Mouse (Mus musculus): ENCODE measurements around the gene Adamts3. TPM values are rescaled to one million over a fixed set of nuclear protein-coding genes. Genes with fewer than 3 reads are reported as not detected.

Adamts3 gene
- total and polyA plus RNA-seq, 3 experiments: 0.05 TPM; not detected in 2

DNA sequence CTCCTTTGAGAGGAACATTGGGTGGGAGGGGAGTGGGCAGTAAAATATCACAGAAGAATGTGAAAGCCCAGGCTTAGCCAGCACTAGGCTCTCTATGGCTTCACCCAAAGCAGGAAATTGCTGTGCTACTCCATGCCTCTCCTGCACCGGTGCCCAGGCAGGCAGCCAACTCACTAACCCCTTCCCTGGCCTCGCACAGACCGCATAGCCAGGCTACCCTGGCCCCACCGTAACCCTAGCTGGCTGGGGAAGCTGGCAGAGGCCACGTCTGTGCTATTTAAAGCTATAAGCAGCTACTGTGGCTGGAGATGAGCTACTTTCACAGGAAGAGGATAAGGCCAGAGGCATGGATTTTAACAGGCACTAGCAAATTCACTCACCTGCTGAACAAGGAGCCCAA is 38.8 kb downstream of the Adamts3 start:
- H3K9me3 ChIP-seq (replicated peaks): peaks cover 51% of the 10 kb centered on the region
- no peak for ATAC-seq (ENCODE audit: extremely low read depth, insufficient number of reproducible peaks, low FRiP score, poor library complexity, severe bottlenecking)
- H3K36me3 ChIP-seq (replicated peaks): no peaks in the 10 kb centered on the region
- DNase-seq (ENCODE audit: low spot score): no peak
- H3K4me1 ChIP-seq (ENCODE audit: insufficient read depth, low read depth, low read length): no peaks in the 10 kb centered on the region
- H3K27me3 ChIP-seq (ENCODE audit: insufficient read depth, low read length): no peaks in the 10 kb centered on the region
- no peak for TF ChIP-seq GATA1 (IDR thresholded peaks at IDR 0.05; ENCODE audit: borderline replicate concordance, low read length)
- TF ChIP-seq GATA2 (IDR thresholded peaks at IDR 0.05; ENCODE audit: borderline replicate concordance, low read depth, low read length): no peak
- TF ChIP-seq CTCF (IDR thresholded peaks at IDR 0.05; ENCODE audit: low read depth, low read length): no peak
- TF ChIP-seq TAL1 (conservative IDR thresholded peaks at IDR 0.05; ENCODE audit: low read depth, low read length): no peak
- no peak for TF ChIP-seq POLR2AphosphoS5 (IDR thresholded peaks at IDR 0.05; ENCODE audit: insufficient replicate concordance, low read depth, low read length)
- no peak overlapping the region for H3K4me3 ChIP-seq (ENCODE audit: low read depth, low read length)

DNA sequence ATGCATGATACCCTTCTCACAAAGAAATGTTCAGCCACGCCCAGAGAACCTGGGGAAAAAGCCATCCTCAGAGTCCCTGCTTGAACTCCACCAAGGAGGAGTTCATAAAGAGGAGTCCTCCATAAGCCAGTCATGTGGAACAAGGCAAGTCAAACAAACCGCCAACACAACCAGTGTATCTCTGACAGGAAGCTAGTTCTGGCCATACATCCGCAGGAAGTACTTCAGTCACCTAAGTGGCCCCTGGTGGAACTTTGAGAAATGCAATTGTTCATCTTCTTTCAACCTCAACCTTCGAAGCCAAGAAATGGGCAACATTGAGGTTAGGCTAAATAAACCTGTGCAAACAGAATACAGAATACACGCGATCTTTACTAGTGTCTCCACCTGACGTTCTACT is 39.7 kb downstream of the Adamts3 start:
- H3K4me1 ChIP-seq (ENCODE audit: insufficient read depth, low read depth, low read length): no peaks in the 10 kb centered on the region
- no peaks in the 10 kb centered on the region for H3K36me3 ChIP-seq (replicated peaks)
- H3K4me3 ChIP-seq (ENCODE audit: low read depth, low read length): no peak overlapping the region
- no peak for TF ChIP-seq GATA1 (IDR thresholded peaks at IDR 0.05; ENCODE audit: borderline replicate concordance, low read length)
- no peak for TF ChIP-seq GATA2 (IDR thresholded peaks at IDR 0.05; ENCODE audit: borderline replicate concordance, low read depth, low read length)
- TF ChIP-seq POLR2AphosphoS5 (IDR thresholded peaks at IDR 0.05; ENCODE audit: insufficient replicate concordance, low read depth, low read length): no peak
- DNase-seq (ENCODE audit: low spot score) (no peak), ATAC-seq (ENCODE audit: extremely low read depth, insufficient number of reproducible peaks, low FRiP score, poor library complexity, severe bottlenecking) (no peak)
- H3K27me3 ChIP-seq (ENCODE audit: insufficient read depth, low read length): no peaks in the 10 kb centered on the region
- H3K9me3 ChIP-seq (replicated peaks): peaks cover 47% of the 10 kb centered on the region

DNA sequence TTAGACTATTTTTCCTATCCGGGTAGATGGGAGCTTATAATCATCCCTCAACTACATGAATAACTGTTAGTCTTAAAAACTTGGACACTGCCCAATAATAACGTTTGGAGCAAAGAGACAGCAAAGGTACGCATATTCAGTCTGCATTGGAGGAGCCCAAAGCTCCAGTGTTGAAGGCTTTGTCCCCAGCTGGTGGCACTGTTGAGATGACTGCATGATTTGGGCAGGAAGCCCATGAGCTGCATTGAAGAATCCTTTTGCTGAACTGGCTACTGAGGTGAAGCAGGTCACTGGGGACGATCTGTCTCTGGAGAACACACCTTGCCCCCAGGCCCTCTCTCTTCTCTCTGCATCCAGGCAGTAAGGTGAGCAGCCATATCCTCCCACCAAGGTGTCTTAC is 43.5 kb downstream of the Adamts3 start:
- Histone ChIP-seq H3K36me3 (replicated peaks) (no peaks in the 10 kb centered on the region), H3K9me3 (replicated peaks) (peaks cover 32% of the 10 kb centered on the region), H3K4me1 (ENCODE audit: insufficient read depth, low read depth, low read length) (no peaks in the 10 kb centered on the region), H3K27me3 (ENCODE audit: insufficient read depth, low read length) (no peaks in the 10 kb centered on the region), H3K4me3 (ENCODE audit: low read depth, low read length) (no peak overlapping the region)
- no peak for TF ChIP-seq CTCF (IDR thresholded peaks at IDR 0.05; ENCODE audit: low read depth, low read length)
- no peak for TF ChIP-seq POLR2AphosphoS5 (IDR thresholded peaks at IDR 0.05; ENCODE audit: insufficient replicate concordance, low read depth, low read length)
- no peak for TF ChIP-seq GATA1 (IDR thresholded peaks at IDR 0.05; ENCODE audit: borderline replicate concordance, low read length)
- TF ChIP-seq TAL1 (conservative IDR thresholded peaks at IDR 0.05; ENCODE audit: low read depth, low read length): no peak
- TF ChIP-seq GATA2 (IDR thresholded peaks at IDR 0.05; ENCODE audit: borderline replicate concordance, low read depth, low read length): no peak
- DNase-seq (ENCODE audit: low spot score) (no peak), ATAC-seq (ENCODE audit: extremely low read depth, insufficient number of reproducible peaks, low FRiP score, poor library complexity, severe bottlenecking) (no peak)

DNA sequence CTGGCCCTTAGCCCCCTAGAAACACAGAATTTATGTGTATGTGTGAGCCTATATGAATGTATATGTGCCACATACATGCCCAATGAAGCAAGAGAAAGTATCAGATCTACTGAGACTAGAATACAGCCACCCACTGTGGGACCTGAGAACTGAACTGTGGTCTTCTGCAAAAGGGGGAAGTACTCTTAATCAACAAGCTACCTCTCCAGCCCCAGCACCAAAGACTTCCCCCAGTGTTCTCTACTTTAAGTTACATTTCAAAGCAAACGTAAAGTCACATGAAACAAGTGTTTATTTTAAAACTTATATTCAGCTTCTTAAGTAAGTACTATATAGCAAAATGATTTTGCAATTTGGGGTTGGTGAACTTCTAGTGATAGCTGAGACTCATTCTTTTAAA is 62.0 kb downstream of the Adamts3 start:
- H3K9me3 ChIP-seq (replicated peaks): peaks cover 25% of the 10 kb centered on the region
- TF ChIP-seq GATA1 (IDR thresholded peaks at IDR 0.05; ENCODE audit: borderline replicate concordance, low read length) (no peak), CTCF (IDR thresholded peaks at IDR 0.05; ENCODE audit: low read depth, low read length) (no peak), GATA2 (IDR thresholded peaks at IDR 0.05; ENCODE audit: borderline replicate concordance, low read depth, low read length) (no peak), POLR2AphosphoS5 (IDR thresholded peaks at IDR 0.05; ENCODE audit: insufficient replicate concordance, low read depth, low read length) (no peak), TAL1 (conservative IDR thresholded peaks at IDR 0.05; ENCODE audit: low read depth, low read length) (no peak)
- no peak overlapping the region for H3K4me3 ChIP-seq (ENCODE audit: low read depth, low read length)
- no peak for DNase-seq (ENCODE audit: low spot score)
- H3K4me1 ChIP-seq (ENCODE audit: insufficient read depth, low read depth, low read length): no peaks in the 10 kb centered on the region
- no peaks in the 10 kb centered on the region for H3K27me3 ChIP-seq (ENCODE audit: insufficient read depth, low read length)
- ATAC-seq (ENCODE audit: extremely low read depth, insufficient number of reproducible peaks, low FRiP score, poor library complexity, severe bottlenecking): no peak
- no peaks in the 10 kb centered on the region for H3K36me3 ChIP-seq (replicated peaks)

DNA sequence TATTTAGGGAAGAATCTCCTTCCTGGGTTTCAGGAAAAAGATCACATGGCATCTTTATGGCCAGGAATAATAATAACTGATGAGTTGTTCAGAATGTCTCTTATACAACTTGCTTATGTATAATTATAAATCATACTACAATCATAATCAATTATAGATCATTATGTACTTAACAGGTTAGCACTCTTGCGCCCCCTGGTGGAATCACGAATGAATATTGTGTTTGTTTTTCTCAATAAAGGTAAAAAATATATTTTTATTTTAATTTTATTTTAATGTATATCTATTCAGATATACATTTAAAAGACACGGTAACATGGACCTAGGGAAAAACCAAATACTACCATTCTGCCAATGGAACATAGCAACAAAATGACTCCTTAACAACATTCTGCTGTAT is 63.6 kb downstream of the Adamts3 start:
- TF ChIP-seq CTCF (IDR thresholded peaks at IDR 0.05; ENCODE audit: low read depth, low read length) (no peak), POLR2AphosphoS5 (IDR thresholded peaks at IDR 0.05; ENCODE audit: insufficient replicate concordance, low read depth, low read length) (no peak), GATA1 (IDR thresholded peaks at IDR 0.05; ENCODE audit: borderline replicate concordance, low read length) (no peak), GATA2 (IDR thresholded peaks at IDR 0.05; ENCODE audit: borderline replicate concordance, low read depth, low read length) (no peak), TAL1 (conservative IDR thresholded peaks at IDR 0.05; ENCODE audit: low read depth, low read length) (no peak)
- Histone ChIP-seq H3K36me3 (replicated peaks) (no peaks in the 10 kb centered on the region), H3K4me3 (ENCODE audit: low read depth, low read length) (no peak overlapping the region), H3K9me3 (replicated peaks) (peaks cover 23% of the 10 kb centered on the region), H3K4me1 (ENCODE audit: insufficient read depth, low read depth, low read length) (no peaks in the 10 kb centered on the region), H3K27me3 (ENCODE audit: insufficient read depth, low read length) (no peaks in the 10 kb centered on the region)
- DNase-seq (ENCODE audit: low spot score) (no peak), ATAC-seq (ENCODE audit: extremely low read depth, insufficient number of reproducible peaks, low FRiP score, poor library complexity, severe bottlenecking) (no peak)

DNA sequence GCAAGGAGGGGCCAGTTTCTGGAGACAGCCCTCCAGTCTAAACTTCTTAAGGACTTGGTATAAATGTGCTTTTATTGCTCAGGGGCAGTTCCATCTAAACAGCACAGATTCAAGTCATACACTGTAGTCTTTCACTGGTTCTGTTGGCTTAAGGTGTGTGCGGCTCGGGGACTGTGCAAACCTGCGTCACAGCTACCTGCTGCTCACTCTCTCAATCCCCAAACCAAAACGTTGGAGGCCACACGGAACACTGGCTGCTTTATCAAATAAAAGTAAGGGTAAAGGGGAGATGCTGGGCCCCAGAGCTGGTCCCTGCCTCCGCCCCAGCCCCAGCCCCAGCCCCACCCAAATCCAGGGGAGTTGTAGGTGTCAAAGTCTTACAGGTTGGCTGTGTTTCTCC is 66.5 kb downstream of the Adamts3 start:
- DNase-seq (ENCODE audit: low spot score) (no peak), ATAC-seq (ENCODE audit: extremely low read depth, insufficient number of reproducible peaks, low FRiP score, poor library complexity, severe bottlenecking) (no peak)
- Histone ChIP-seq H3K4me3 (ENCODE audit: low read depth, low read length) (no peak overlapping the region), H3K9me3 (replicated peaks) (peaks cover 16% of the 10 kb centered on the region), H3K27me3 (ENCODE audit: insufficient read depth, low read length) (no peaks in the 10 kb centered on the region), H3K4me1 (ENCODE audit: insufficient read depth, low read depth, low read length) (no peaks in the 10 kb centered on the region), H3K36me3 (replicated peaks) (no peaks in the 10 kb centered on the region)
- no peak for TF ChIP-seq TAL1 (conservative IDR thresholded peaks at IDR 0.05; ENCODE audit: low read depth, low read length)
- TF ChIP-seq POLR2AphosphoS5 (IDR thresholded peaks at IDR 0.05; ENCODE audit: insufficient replicate concordance, low read depth, low read length): no peak
- TF ChIP-seq GATA1 (IDR thresholded peaks at IDR 0.05; ENCODE audit: borderline replicate concordance, low read length): no peak
- no peak for TF ChIP-seq GATA2 (IDR thresholded peaks at IDR 0.05; ENCODE audit: borderline replicate concordance, low read depth, low read length)
- TF ChIP-seq CTCF (IDR thresholded peaks at IDR 0.05; ENCODE audit: low read depth, low read length): no peak
